In the genomic region with DNA sequence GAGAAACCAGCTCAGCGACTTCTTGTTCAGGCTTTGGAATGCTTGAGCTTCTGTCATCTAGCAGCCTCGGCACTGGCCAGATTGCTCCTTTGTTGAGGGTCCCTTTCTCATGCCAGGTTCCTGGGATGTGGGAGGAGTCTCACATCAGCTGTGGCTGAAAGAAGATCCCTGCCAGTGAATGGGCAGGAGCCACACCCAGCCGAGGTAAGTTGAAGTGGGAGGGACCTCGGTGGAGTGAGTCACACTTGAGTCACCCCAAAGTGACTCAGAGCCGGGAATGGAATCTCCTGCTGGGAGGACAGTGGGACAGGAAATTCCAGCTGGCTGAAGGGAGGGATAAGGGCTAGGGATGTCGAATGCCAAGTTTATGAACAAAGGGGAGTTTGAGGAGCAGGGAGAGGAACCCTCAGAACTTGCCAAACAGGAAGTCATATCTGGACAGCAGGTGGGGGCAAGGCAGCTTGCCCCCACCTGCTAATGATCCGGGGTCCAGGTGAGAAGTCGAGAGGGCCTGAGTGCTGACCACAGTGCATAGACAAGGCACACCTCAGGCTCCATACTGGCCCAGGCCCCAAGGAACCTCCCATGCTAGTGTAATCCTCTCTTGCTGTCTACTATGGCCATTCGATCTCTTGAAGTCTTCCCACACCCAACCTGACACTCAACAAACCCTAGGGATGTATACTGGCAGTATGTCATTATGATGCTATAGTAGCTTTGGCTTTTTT, we compare ENCODE assay signal across 8 mouse cellular contexts. TPM values are rescaled to one million over a fixed set of nuclear protein-coding genes. Genes with fewer than 3 reads are reported as not detected.
DNase-seq lines count a peak whose midpoint lies in the region; ATAC-seq and TF ChIP-seq lines count a peak whose summit lies in the region.

No protein-coding gene starts in this region.

- no peaks in the 10 kb centered on the region for H3K9me3 ChIP-seq in MEL (replicated peaks; ENCODE audit: insufficient read depth, low read length)
- H3K9me3 ChIP-seq in embryonic facial prominence, embryonic 13.5 days = no peaks in the 10 kb centered on the region
- H3K9me3 ChIP-seq in limb, embryonic 15.5 days = no peaks in the 10 kb centered on the region
- H3K9me3 ChIP-seq in stomach, embryonic 14.5 days (ENCODE audit: control insufficient read depth, low read depth, low read length) = no peaks in the 10 kb centered on the region

- WGBS in embryonic facial prominence, embryonic 13.5 days = 14% methylated on average over 9 of the region's 9 CpGs
- whole genome bisulfite sequencing in limb, embryonic 15.5 days = 14% methylated on average over 9 of the region's 9 CpGs
- WGBS in stomach, embryonic 14.5 days = 14% methylated on average over 9 of the region's 9 CpGs

- H3K4me1 ChIP-seq in MEL (ENCODE audit: control insufficient read depth in 1 of 2, insufficient read depth in 2 of 2, low read length in 2 of 2) = 0 out of 4 replicates have a peak, but pooled peaks cover 0 to 7% of the 10 kb centered on the region in 2 experiments
- peaks cover 7% of the 10 kb centered on the region for H3K4me1 ChIP-seq in embryonic facial prominence, embryonic 13.5 days
- H3K4me1 ChIP-seq in limb, embryonic 15.5 days = peaks cover 8% of the 10 kb centered on the region
- H3K4me1 ChIP-seq in stomach, embryonic 14.5 days (ENCODE audit: control insufficient read depth, insufficient read depth, low read length) = peaks cover 7% of the 10 kb centered on the region; the same call in 1 of the 2 replicates

- TF ChIP-seq EP300 in MEL (IDR thresholded peaks at IDR 0.05; ENCODE audit: low read depth in 1 of 2, low read length in 2 of 2) = no peak

- no peaks in the 10 kb centered on the region for H3K27me3 ChIP-seq in MEL (ENCODE audit: control insufficient read depth in 1 of 2, insufficient read depth in 2 of 2, low read length in 2 of 2)
- H3K27me3 ChIP-seq in embryonic facial prominence, embryonic 13.5 days = no peaks in the 10 kb centered on the region
- no peaks in the 10 kb centered on the region for H3K27me3 ChIP-seq in limb, embryonic 15.5 days
- no peaks in the 10 kb centered on the region for H3K27me3 ChIP-seq in stomach, embryonic 14.5 days (ENCODE audit: control insufficient read depth, insufficient read depth, low read length)

- no peak for TF ChIP-seq CTCF in MEL (IDR thresholded peaks at IDR 0.05 in 2 of 3, conservative IDR thresholded peaks at IDR 0.05 in 1 of 3; ENCODE audit: control insufficient read depth in 1 of 3, insufficient read depth in 1 of 3, low read depth in 2 of 3, low read length in 3 of 3, poor library complexity in 1 of 3, severe bottlenecking in 1 of 3)

- intact Hi-C loops in heart, postnatal 10 days (cut with DNase I) = no loop called here

- no peak overlapping the region for H3K27ac ChIP-seq in MEL (ENCODE audit: control insufficient read depth, low read depth, low read length)
- H3K27ac ChIP-seq in embryonic facial prominence, embryonic 13.5 days = peak overlapping the region; percentile 55
- H3K27ac ChIP-seq in limb, embryonic 15.5 days = peak overlapping the region; percentile 79
- peak overlapping the region; percentile 52; the same call in 1 of the 2 replicates for H3K27ac ChIP-seq in stomach, embryonic 14.5 days (ENCODE audit: low read length)

- no peak overlapping the region for H3K4me3 ChIP-seq in MEL (ENCODE audit: control insufficient read depth in 1 of 2, insufficient read depth in 1 of 2, low read depth in 2 of 2, low read length in 2 of 2)
- H3K4me3 ChIP-seq in embryonic facial prominence, embryonic 13.5 days = no peak overlapping the region
- no peak overlapping the region for H3K4me3 ChIP-seq in limb, embryonic 15.5 days
- H3K4me3 ChIP-seq in stomach, embryonic 14.5 days (ENCODE audit: low read depth, low read length) = no peak overlapping the region

- no peaks in the 10 kb centered on the region for H3K36me3 ChIP-seq in MEL (ENCODE audit: control insufficient read depth in 1 of 2, insufficient read depth in 2 of 2, low read length in 2 of 2)
- no peaks in the 10 kb centered on the region for H3K36me3 ChIP-seq in embryonic facial prominence, embryonic 13.5 days
- H3K36me3 ChIP-seq in limb, embryonic 15.5 days = no peaks in the 10 kb centered on the region
- H3K36me3 ChIP-seq in stomach, embryonic 14.5 days (ENCODE audit: control insufficient read depth, insufficient read depth, low read length) = no peaks in the 10 kb centered on the region

- H3K4me2 ChIP-seq in embryonic facial prominence, embryonic 13.5 days = no peak overlapping the region
- 0 out of 2 replicates have a peak overlapping the region, but pooled peaks have one; percentile 17 for H3K4me2 ChIP-seq in limb, embryonic 15.5 days
- H3K4me2 ChIP-seq in stomach, embryonic 14.5 days (replicated peaks; ENCODE audit: low read depth, low read length) = no peak overlapping the region

- DNase-seq in cerebellum, adult 11 months = no peak
- peak; percentile 20 for DNase-seq in MEL (ENCODE audit: low read depth, low spot score)
- peak; percentile 78 to 82 for DNase-seq in heart, postnatal 10 days
- DNase-seq in thymus, adult 18-20 months = no peak

- TF ChIP-seq POLR2A in MEL (IDR thresholded peaks at IDR 0.05; ENCODE audit: control insufficient read depth in 1 of 2, insufficient read depth in 1 of 2, low read depth in 1 of 2, low read length in 2 of 2, poor library complexity in 1 of 2) = no peak

- H3K79me2 ChIP-seq in MEL (ENCODE audit: control insufficient read depth, insufficient read depth, low read length, poor library complexity) = no peaks in the 10 kb centered on the region

- H3K9ac ChIP-seq in MEL (ENCODE audit: control insufficient read depth, low read depth, low read length, poor library complexity, severe bottlenecking) = no peak overlapping the region
- no peak overlapping the region for H3K9ac ChIP-seq in embryonic facial prominence, embryonic 13.5 days
- no peak overlapping the region for H3K9ac ChIP-seq in limb, embryonic 15.5 days
- H3K9ac ChIP-seq in stomach, embryonic 14.5 days (replicated peaks; ENCODE audit: low read depth, low read length) = no peak overlapping the region

- ATAC-seq in cerebellum, adult (ENCODE audit: insufficient number of reproducible peaks, low FRiP score, low TSS enrichment) = 0 out of 2 replicates have a peak, but pooled peaks have one; percentile 20
- ATAC-seq in embryonic facial prominence, embryonic 13.5 days (ENCODE audit: insufficient number of reproducible peaks, insufficient read depth, low FRiP score, low TSS enrichment, low read depth) = peak; percentile 63; the same call in 1 of the 2 replicates
- peak; percentile 85 for ATAC-seq in limb, embryonic 15.5 days (ENCODE audit: insufficient number of reproducible peaks, low FRiP score, low TSS enrichment, low read depth)
- peak; percentile 90 for ATAC-seq in stomach, embryonic 14.5 days (ENCODE audit: insufficient number of reproducible peaks, insufficient read depth, low FRiP score, low read depth)

- no peak for TF ChIP-seq RAD21 in MEL (IDR thresholded peaks at IDR 0.05; ENCODE audit: low read depth, low read length)

TF ChIP-seq in MEL, 35 proteins besides CTCF, POLR2A, EP300 and RAD21:
- no peak for TF ChIP-seq GABPA (IDR thresholded peaks at IDR 0.05; ENCODE audit: low read depth, low read length)
- no peak for TF ChIP-seq MEF2A (IDR thresholded peaks at IDR 0.05; ENCODE audit: extremely low read depth, insufficient replicate concordance, low read depth, low read length, poor library complexity, severe bottlenecking)
- no peak for TF ChIP-seq E2F4 (IDR thresholded peaks at IDR 0.05; ENCODE audit: borderline replicate concordance, low read depth, low read length)
- peak; percentile 45; the same call in 1 of the 2 replicates for TF ChIP-seq JUND (IDR thresholded peaks at IDR 0.05; ENCODE audit: low read depth, low read length)

RNA-seq across cellular contexts. Expression of gene Kcmf1, which starts 27.1 kb away (rescaled TPM):
- 77.0 and 92.4 TPM in 2 replicates for total RNA-seq in MEL (2012; rRNA removed)
- 100 to 1,000 TPM; 133 to 195 TPM for polyA plus RNA-seq in MEL (2012; ENCODE audit: insufficient read depth in 1 of 2, insufficient read length in 2 of 2, low read depth in 1 of 2, low replicate concordance in 2 of 2, missing spikeins in 1 of 2)
- 31.7 and 36.4 TPM in 2 replicates for polyA plus RNA-seq in embryonic facial prominence, embryonic 13.5 days (2015; fragmentation: Nextera tagmentation; extraction: Ambion mirVana)
- total RNA-seq in heart, postnatal 10 days (2021) = 10 to 100 TPM; 89.6 to 92.4 TPM
- 34.4 and 38.9 TPM in 2 replicates for polyA plus RNA-seq in limb, embryonic 15.5 days (2015; fragmentation: Nextera tagmentation; extraction: Ambion mirVana)
- 38.4 and 40.1 TPM in 2 replicates for polyA plus RNA-seq in stomach, embryonic 14.5 days (2014; fragmentation: Nextera tagmentation; extraction: Ambion mirVana)

RNA-seq across cellular contexts. Expression of gene Tmsb10, which starts 31.6 kb away (rescaled TPM):
- 31.7 and 39.7 TPM in 2 replicates for total RNA-seq in MEL (2012; rRNA removed)
- 10 to 100 TPM in 1 of 2 experiments, not detected in 1; 91.3 TPM for polyA plus RNA-seq in MEL (2012; ENCODE audit: insufficient read depth in 1 of 2, insufficient read length in 2 of 2, low read depth in 1 of 2, low replicate concordance in 2 of 2, missing spikeins in 1 of 2)
- 2,558 and 2,783 TPM in 2 replicates for polyA plus RNA-seq in embryonic facial prominence, embryonic 13.5 days (2015; fragmentation: Nextera tagmentation; extraction: Ambion mirVana)
- 100 to 1,000 TPM; 526 to 622 TPM for total RNA-seq in heart, postnatal 10 days (2021)
- 1,634 and 1,767 TPM in 2 replicates for polyA plus RNA-seq in limb, embryonic 15.5 days (2015; fragmentation: Nextera tagmentation; extraction: Ambion mirVana)
- 2,356 and 2,370 TPM in 2 replicates for polyA plus RNA-seq in stomach, embryonic 14.5 days (2014; fragmentation: Nextera tagmentation; extraction: Ambion mirVana)

Comparison
In these comparisons a context has a peak if more than half of its experiments do, and no peak if none do; other contexts are left out.
1. ATAC-seq: peak in every context shown above with its lines; median percentile 90 in stomach, embryonic 14.5 days; 85 in limb, embryonic 15.5 days; 63 in embryonic facial prominence, embryonic 13.5 days; 20 in cerebellum, adult.
2. DNase-seq: peak in MEL (single experiment) and heart, postnatal 10 days (2 of 2); none in cerebellum, adult 11 months (single experiment) and thymus, adult 18-20 months (0 of 2).
3. RNA of gene Tmsb10, which starts 31.6 kb away (polyA plus RNA-seq): 2,558 to 2,783 TPM in embryonic facial prominence, embryonic 13.5 days, 2,356 to 2,370 TPM in stomach, embryonic 14.5 days and 1,634 to 1,767 TPM in limb, embryonic 15.5 days; 91.3 TPM in MEL; every median in the first group is over 10 times any median in the second.